Mouse (Mus musculus) megakaryocyte, embryonic 14.5 days (primary cell): Measurements from ENCODE around the gene Taf3. TPM values are rescaled to one million over a fixed set of nuclear protein-coding genes. Genes with fewer than 3 reads are reported as not detected.
A peak's percentile ranks its signal among the peaks of the same experiment; 100 is the strongest.

ENCODE experiments used
- H3K27me3 ChIP-seq: replicated peaks from 2 replicates; pipeline ENCODE3; 2012; ENCODE audit warnings: inconsistent platforms
- H3K36me3 ChIP-seq: replicated peaks from 2 replicates; pipeline ENCODE3; 2012; ENCODE audit warnings: low read length, inconsistent platforms, mixed read lengths
- H3K4me1 ChIP-seq: 2 replicates; pipeline ENCODE4 v1.6.1; 2012; ENCODE audit warnings: inconsistent platforms
- H3K4me3 ChIP-seq: replicated peaks from 2 replicates; pipeline ENCODE3; 2012; ENCODE audit warnings: moderate library complexity, mild to moderate bottlenecking, inconsistent platforms
- H3K9me3 ChIP-seq: 2 replicates; pipeline ENCODE4 v1.6.1; 2012; ENCODE audit warnings: inconsistent platforms
- FLI1 ChIP-seq: IDR thresholded peaks from 2 replicates; pipeline ENCODE4 v1.6.1; 2012; ENCODE audit warnings: low read length, inconsistent platforms, mixed read lengths
- GATA1 ChIP-seq: IDR thresholded peaks from 3 replicates; pipeline ENCODE4 v1.6.1; 2012; ENCODE audit warnings: mixed read lengths, low read length, inconsistent platforms, borderline replicate concordance
- polyA plus RNA-seq: library from polyadenylated mRNA; stranded (reverse); fragments of >175 nt; gene quantifications from 2 replicates; pipeline ENCODE4 v1.2.3, GENCODE M21; 2012; ENCODE audit warnings: low replicate concordance; ENCODE audit not compliant: insufficient read depth

Gene Taf3
- polyA plus RNA-seq, 1 experiment = 19.0 TPM

- no peak for TF ChIP-seq FLI1
- TF ChIP-seq GATA1 = no peak
- Histone ChIP-seq H3K4me1 (peaks cover 52% of the 10 kb centered on the region), H3K36me3 (no peaks in the 10 kb centered on the region), H3K9me3 (no peaks in the 10 kb centered on the region), H3K27me3 (peaks cover 92% of the 10 kb centered on the region), H3K4me3 (no peak overlapping the region)
Measured at GRCm38 (mm10) chr2:9892541-9892940, 155.9 kb downstream of the Taf3 start.

- H3K36me3 ChIP-seq = no peaks in the 10 kb centered on the region
- peaks cover 47% of the 10 kb centered on the region for H3K4me1 ChIP-seq
- no peak overlapping the region for H3K4me3 ChIP-seq
- no peak for TF ChIP-seq GATA1
- no peak for TF ChIP-seq FLI1
- no peaks in the 10 kb centered on the region for H3K9me3 ChIP-seq
- H3K27me3 ChIP-seq = peaks cover 91% of the 10 kb centered on the region
Measured at GRCm38 (mm10) chr2:9890906-9891305, 157.5 kb downstream of the Taf3 start.

- no peaks in the 10 kb centered on the region for H3K9me3 ChIP-seq
- peaks cover 91% of the 10 kb centered on the region for H3K27me3 ChIP-seq
- H3K4me1 ChIP-seq = peaks cover 41% of the 10 kb centered on the region
- no peak for TF ChIP-seq FLI1
- TF ChIP-seq GATA1 = no peak
- H3K4me3 ChIP-seq = peak overlapping the region; percentile 93
- no peaks in the 10 kb centered on the region for H3K36me3 ChIP-seq
Measured at GRCm38 (mm10) chr2:9890251-9890650, 158.1 kb downstream of the Taf3 start.

GRCm38 (mm10) chr2:9889651-9890183, 158.7 kb downstream of the Taf3 start, which contains the start of gene Gata3:
TSS of gene Gata3 (minus strand) at chr2:9890034.
- peaks cover 91% of the 10 kb centered on the region for H3K27me3 ChIP-seq

GRCm38 (mm10) chr2:9888913-9889650, 159.3 kb downstream of the Taf3 start, which contains the start of gene 9230102O04Rik:
TSS of gene 9230102O04Rik (minus strand) at chr2:9889540.
- H3K9me3 ChIP-seq = no peaks in the 10 kb centered on the region
- H3K27me3 ChIP-seq = peaks cover 91% of the 10 kb centered on the region
- H3K4me1 ChIP-seq = peaks cover 43% of the 10 kb centered on the region
- H3K36me3 ChIP-seq = no peaks in the 10 kb centered on the region
- peak within 1 kb of the TSS; percentile 93 for H3K4me3 ChIP-seq
- TF ChIP-seq FLI1 (no peak), GATA1 (no peak)

More at GRCm38 (mm10) chr2:9889651-9890183, 158.7 kb downstream of the Taf3 start, which contains the start of gene Gata3:
- H3K36me3 ChIP-seq = no peaks in the 10 kb centered on the region
- TF ChIP-seq GATA1 (no peak), FLI1 (no peak)
- peak within 1 kb of the TSS; percentile 93 for H3K4me3 ChIP-seq
- peaks cover 37% of the 10 kb centered on the region for H3K4me1 ChIP-seq
- no peaks in the 10 kb centered on the region for H3K9me3 ChIP-seq

- no peak for TF ChIP-seq FLI1
- no peak for TF ChIP-seq GATA1
- Histone ChIP-seq H3K4me3 (peak overlapping the region; percentile 29), H3K9me3 (no peaks in the 10 kb centered on the region), H3K27me3 (peaks cover 91% of the 10 kb centered on the region), H3K4me1 (peaks cover 58% of the 10 kb centered on the region), H3K36me3 (no peaks in the 10 kb centered on the region)
Measured at GRCm38 (mm10) chr2:9887636-9888035, 160.8 kb downstream of the Taf3 start.

GRCm38 (mm10) chr2:9886921-9887610, 161.3 kb downstream of the Taf3 start:
- no peaks in the 10 kb centered on the region for H3K36me3 ChIP-seq
- H3K4me3 ChIP-seq = no peak overlapping the region
- peaks cover 92% of the 10 kb centered on the region for H3K27me3 ChIP-seq
- H3K4me1 ChIP-seq = peaks cover 64% of the 10 kb centered on the region
- no peaks in the 10 kb centered on the region for H3K9me3 ChIP-seq
- TF ChIP-seq FLI1 = no peak
- no peak for TF ChIP-seq GATA1

GRCm38 (mm10) chr2:9886031-9886430, 162.4 kb downstream of the Taf3 start:
- Histone ChIP-seq H3K36me3 (no peaks in the 10 kb centered on the region), H3K4me1 (peaks cover 73% of the 10 kb centered on the region), H3K27me3 (peaks cover 96% of the 10 kb centered on the region), H3K4me3 (no peak overlapping the region), H3K9me3 (no peaks in the 10 kb centered on the region)
- TF ChIP-seq GATA1 = no peak
- no peak for TF ChIP-seq FLI1

- no peaks in the 10 kb centered on the region for H3K36me3 ChIP-seq
- H3K9me3 ChIP-seq = no peaks in the 10 kb centered on the region
- no peak overlapping the region for H3K4me3 ChIP-seq
- TF ChIP-seq GATA1 = no peak
- no peak for TF ChIP-seq FLI1
- H3K4me1 ChIP-seq = peaks cover 71% of the 10 kb centered on the region
- H3K27me3 ChIP-seq = peaks cover 97% of the 10 kb centered on the region
Measured at GRCm38 (mm10) chr2:9885217-9885770, 163.1 kb downstream of the Taf3 start.
